Mouse (Mus musculus) kidney, adult 2 months (tissue): Measurements from ENCODE around the gene Egfl7. TPM values are rescaled to one million over a fixed set of nuclear protein-coding genes. Genes with fewer than 3 reads are reported as not detected.
A peak's percentile ranks its signal among the peaks of the same experiment; 100 is the strongest.

ENCODE experiments used
- DNase-seq: peaks from one replicate; pipeline ENCODE4 v3.0.0; 2021
- H3K27ac ChIP-seq: fragments of 200-500 bp; 2 replicates; pipeline ENCODE4 v1.5.1; 2012; ENCODE audit warnings: low read depth, low read length, control low read depth, inconsistent platforms; ENCODE audit not compliant: insufficient read depth
- H3K27me3 ChIP-seq: fragments of 200-500 bp; replicated peaks from 2 replicates; pipeline ENCODE4 v1.6.1; 2012; ENCODE audit warnings: mild to moderate bottlenecking, moderate library complexity, low read length, inconsistent platforms; ENCODE audit not compliant: control insufficient read depth, insufficient read depth
- H3K36me3 ChIP-seq: fragments of 200-500 bp; 2 replicates; pipeline ENCODE4 v1.6.1; 2012; ENCODE audit warnings: mild to moderate bottlenecking, moderate library complexity, low read length, inconsistent platforms; ENCODE audit not compliant: control insufficient read depth, insufficient read depth
- H3K4me1 ChIP-seq: fragments of 200-500 bp; 2 replicates; pipeline ENCODE4 v1.6.1; 2011; ENCODE audit warnings: low read length; ENCODE audit not compliant: control insufficient read depth, insufficient read depth
- H3K4me3 ChIP-seq: fragments of 200-500 bp; 2 replicates; pipeline ENCODE4 v1.5.1; 2011; ENCODE audit warnings: mild to moderate bottlenecking, low read depth, low read length, control low read depth; ENCODE audit not compliant: insufficient read depth
- CTCF ChIP-seq: fragments of 200-500 bp; conservative IDR thresholded peaks from 2 replicates; pipeline ENCODE4 v1.5.1; 2011; ENCODE audit warnings: low read depth, mild to moderate bottlenecking, control low read depth, low read length, moderate library complexity, mixed read lengths; ENCODE audit not compliant: insufficient read depth, insufficient read length
- POLR2A ChIP-seq: fragments of 200-500 bp; IDR thresholded peaks from one replicate; pipeline ENCODE4 v1.6.1; 2011; ENCODE audit warnings: low read depth, low read length, control low read depth
- WGBS: fragments of 180-500 bp; shearing (Covaris S2); methylation state at CpG from one replicate; pipeline ENCODE4 v1.1.7; 2018; 5-methylcytosine and 5-hydroxymethylcytosine counted together
- polyA plus RNA-seq: library from polyadenylated mRNA; depleted of rRNA; stranded (reverse); fragments of >200 nt; gene quantifications from 2 replicates; pipeline ENCODE4 v1.2.3, GENCODE M21; 2012

Gene Egfl7
- polyA plus RNA-seq, 1 experiment: 297 TPM

GRCm38 (mm10) chr2:26590282-26590681 is 10.5 kb downstream of the Egfl7 start:
- peak overlapping the region; percentile 47; the same call in 1 of the 2 replicates for H3K4me3 ChIP-seq
- TF ChIP-seq CTCF (no peak), POLR2A (no peak)
- 81% methylated on average over 7 of the region's 7 CpGs for WGBS
- peaks cover 2% of the 10 kb centered on the region; the same call in 1 of the 2 replicates for H3K36me3 ChIP-seq
- no peak for DNase-seq
- no peak overlapping the region for H3K27ac ChIP-seq
- H3K27me3 ChIP-seq: no peaks in the 10 kb centered on the region
- H3K4me1 ChIP-seq: peaks cover 7% of the 10 kb centered on the region

- H3K4me3 ChIP-seq: peak overlapping the region; percentile 47
- peaks cover 14% of the 10 kb centered on the region for H3K4me1 ChIP-seq
- no peak overlapping the region for H3K27ac ChIP-seq
- WGBS: 72% methylated on average over 7 of the region's 7 CpGs
- H3K36me3 ChIP-seq: peaks cover 2% of the 10 kb centered on the region; the same call in 1 of the 2 replicates
- no peaks in the 10 kb centered on the region for H3K27me3 ChIP-seq
- no peak for TF ChIP-seq CTCF
- no peak for TF ChIP-seq POLR2A
- no peak for DNase-seq
These were observed 11.1 kb downstream of the Egfl7 start for GRCm38 (mm10) chr2:26590962-26591361.

- peaks cover 14% of the 10 kb centered on the region for H3K4me1 ChIP-seq
- no peak for DNase-seq
- H3K36me3 ChIP-seq: peaks cover 2% of the 10 kb centered on the region; the same call in 1 of the 2 replicates
- H3K4me3 ChIP-seq: peak overlapping the region; percentile 47; the same call in 1 of the 2 replicates
- 65% methylated on average over 12 of the region's 12 CpGs for WGBS
- TF ChIP-seq CTCF (no peak), POLR2A (no peak)
- no peak overlapping the region for H3K27ac ChIP-seq
- H3K27me3 ChIP-seq: no peaks in the 10 kb centered on the region
These were observed 11.6 kb downstream of the Egfl7 start for GRCm38 (mm10) chr2:26591416-26591815.

- Histone ChIP-seq H3K36me3 (no peaks in the 10 kb centered on the region; the same call in 1 of the 2 replicates), H3K4me3 (no peak overlapping the region), H3K27ac (no peak overlapping the region), H3K27me3 (no peaks in the 10 kb centered on the region), H3K4me1 (peaks cover 14% of the 10 kb centered on the region)
- TF ChIP-seq POLR2A (no peak), CTCF (no peak)
- peak; percentile 49 for DNase-seq
- 59% methylated on average over 9 of the region's 9 CpGs for WGBS
These were observed 13.6 kb downstream of the Egfl7 start for GRCm38 (mm10) chr2:26593211-26594021.

- Histone ChIP-seq H3K27ac (no peak overlapping the region), H3K27me3 (no peaks in the 10 kb centered on the region), H3K36me3 (no peaks in the 10 kb centered on the region; the same call in 1 of the 2 replicates), H3K4me3 (no peak overlapping the region), H3K4me1 (peaks cover 14% of the 10 kb centered on the region)
- TF ChIP-seq CTCF: peak; percentile 67
- no peak for TF ChIP-seq POLR2A
- peak; percentile 87 for DNase-seq
- 44% methylated on average over 9 of the region's 9 CpGs for WGBS
These were observed 14.2 kb downstream of the Egfl7 start for GRCm38 (mm10) chr2:26594022-26594346.

- peak; percentile 42 for DNase-seq
- no peak overlapping the region for H3K27ac ChIP-seq
- H3K4me1 ChIP-seq: peaks cover 18% of the 10 kb centered on the region
- no peaks in the 10 kb centered on the region for H3K27me3 ChIP-seq
- 64% methylated on average over 7 of the region's 7 CpGs for WGBS
- no peaks in the 10 kb centered on the region; the same call in 1 of the 2 replicates for H3K36me3 ChIP-seq
- H3K4me3 ChIP-seq: no peak overlapping the region
- no peak for TF ChIP-seq CTCF
- TF ChIP-seq POLR2A: no peak
These were observed 14.7 kb downstream of the Egfl7 start for GRCm38 (mm10) chr2:26594461-26594933.
